Mouse (Mus musculus) forebrain, embryonic 11.5 days (tissue): ENCODE data around the gene Tex22. TPM values are rescaled to one million over a fixed set of nuclear protein-coding genes. Genes with fewer than 3 reads are reported as not detected.

ENCODE experiments used
- ATAC-seq: fragments of 200-750 bp; cut with Nextera tagmentation; replicated peaks from 2 replicates; pipeline ENCODE4 v1.8.0; 2017; ENCODE audit warnings: moderate TSS enrichment; ENCODE audit not compliant: low FRiP score
- DNase-seq: peaks from one replicate; pipeline ENCODE4 v3.0.0-alpha.2; 2017; ENCODE audit warnings: low spot score
- H3K27ac ChIP-seq: fragments of 300-500 bp; sonication (generic); 2 replicates; pipeline ENCODE4 v1.5.1; 2014; ENCODE audit warnings: low read depth, low read length
- H3K27me3 ChIP-seq: fragments of 300-500 bp; sonication (generic); 2 replicates; pipeline ENCODE4 v1.6.1; 2014; ENCODE audit warnings: mild to moderate bottlenecking, low read length, mixed read lengths; ENCODE audit not compliant: control insufficient read depth, insufficient read depth
- H3K36me3 ChIP-seq: fragments of 300-500 bp; sonication (generic); 2 replicates; pipeline ENCODE4 v1.6.1; 2014; ENCODE audit warnings: mild to moderate bottlenecking, low read length, moderate library complexity, mixed read lengths; ENCODE audit not compliant: control insufficient read depth, insufficient read depth
- H3K4me1 ChIP-seq: fragments of 300-500 bp; sonication (generic); replicated peaks from 2 replicates; pipeline ENCODE4 v1.6.1; 2014; ENCODE audit warnings: low read length, mixed read lengths; ENCODE audit not compliant: control insufficient read depth, insufficient read depth
- H3K4me2 ChIP-seq: fragments of 300-500 bp; sonication (generic); 2 replicates; pipeline ENCODE4 v1.6.1; 2014; ENCODE audit warnings: low read depth, mild to moderate bottlenecking, low read length, moderate library complexity, mixed read lengths; ENCODE audit not compliant: severe bottlenecking
- H3K4me3 ChIP-seq: fragments of 300-500 bp; sonication (generic); 2 replicates; pipeline ENCODE4 v1.5.1; 2014; ENCODE audit warnings: low read depth, low read length
- H3K9ac ChIP-seq: fragments of 300-500 bp; sonication (generic); 2 replicates; pipeline ENCODE4 v1.6.1; 2014; ENCODE audit warnings: low read length
- H3K9me3 ChIP-seq: fragments of 300-500 bp; sonication (generic); 2 replicates; pipeline ENCODE4 v1.6.1; 2016; ENCODE audit warnings: low read length, mixed read lengths; ENCODE audit not compliant: control insufficient read depth
- WGBS: fragments of 180-500 bp; shearing (Covaris S2); extraction: QIAGEN DNeasy Blood & Tissue Kit; methylation state at CpG from one replicate; pipeline ENCODE4 v1.1.7; 2014; 5-methylcytosine and 5-hydroxymethylcytosine counted together
- microRNA-seq: library from miRNA; unstranded; fragments of <30 nt; microRNA quantifications from one replicate; pipeline ENCODE4, GENCODE M21; 2016; ENCODE audit not compliant: insufficient number of aligned reads
- polyA plus RNA-seq: library from polyadenylated mRNA; unstranded; fragments of >200 nt; fragmentation: Nextera tagmentation; extraction: Ambion mirVana; gene quantifications from 2 replicates; pipeline ENCODE4 v1.2.1, GENCODE M21; 2014

Tex22 gene
- polyA plus RNA-seq, 1 experiment from 2014 or later = not detected

DNA sequence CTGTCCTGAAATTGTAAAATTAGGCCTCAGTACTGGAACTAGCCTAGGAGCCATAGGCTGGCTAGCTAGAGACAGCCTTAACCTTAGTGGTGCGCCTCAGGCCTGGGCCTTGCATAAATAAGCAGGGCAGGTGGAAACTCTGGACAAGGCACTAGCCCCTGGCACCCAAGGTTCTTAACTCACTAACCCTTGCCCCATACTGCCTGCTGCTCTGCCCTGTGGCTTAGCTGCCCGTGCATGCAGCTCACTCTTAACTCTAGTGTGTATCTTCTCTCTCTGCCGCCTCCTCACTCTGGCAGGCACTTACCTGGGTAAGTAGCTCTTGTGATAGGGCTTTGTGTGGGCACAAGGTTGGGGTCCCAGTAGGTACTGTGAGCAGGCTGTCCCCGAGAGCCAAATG, 60.2 kb downstream of the Tex22 start:
- peaks cover 34% of the 10 kb centered on the region for H3K36me3 ChIP-seq
- no peak overlapping the region for H3K4me3 ChIP-seq
- no peaks in the 10 kb centered on the region for H3K9me3 ChIP-seq
- no peak for ATAC-seq
- H3K9ac ChIP-seq = no peak overlapping the region
- peaks cover 13% of the 10 kb centered on the region for H3K4me1 ChIP-seq
- H3K4me2 ChIP-seq = no peak overlapping the region
- no peak overlapping the region for H3K27ac ChIP-seq
- no peak for DNase-seq
- H3K27me3 ChIP-seq = no peaks in the 10 kb centered on the region
- WGBS = 92% methylated on average over 4 of the region's 4 CpGs

DNA sequence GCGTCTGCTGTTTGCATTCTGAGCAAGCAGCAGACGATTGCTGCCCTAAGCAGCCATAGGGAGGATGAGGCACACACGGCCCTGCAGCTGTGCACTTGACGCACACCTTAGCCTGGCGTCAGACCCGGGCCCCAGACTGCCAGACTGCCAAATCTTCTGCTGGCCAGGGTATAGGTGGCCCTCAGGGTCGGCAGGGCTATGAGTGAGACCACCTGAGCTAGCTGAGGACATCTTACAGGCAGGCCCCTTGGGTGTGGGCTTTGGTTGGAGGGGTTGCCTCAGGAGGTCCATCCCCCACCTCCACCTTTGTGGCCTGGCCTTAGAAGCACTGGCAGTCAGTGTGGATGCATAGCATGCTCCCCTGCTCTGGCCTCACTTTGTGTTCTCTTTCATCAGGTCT, 61.1 kb downstream of the Tex22 start:
- no peaks in the 10 kb centered on the region for H3K9me3 ChIP-seq
- no peak for ATAC-seq

DNA sequence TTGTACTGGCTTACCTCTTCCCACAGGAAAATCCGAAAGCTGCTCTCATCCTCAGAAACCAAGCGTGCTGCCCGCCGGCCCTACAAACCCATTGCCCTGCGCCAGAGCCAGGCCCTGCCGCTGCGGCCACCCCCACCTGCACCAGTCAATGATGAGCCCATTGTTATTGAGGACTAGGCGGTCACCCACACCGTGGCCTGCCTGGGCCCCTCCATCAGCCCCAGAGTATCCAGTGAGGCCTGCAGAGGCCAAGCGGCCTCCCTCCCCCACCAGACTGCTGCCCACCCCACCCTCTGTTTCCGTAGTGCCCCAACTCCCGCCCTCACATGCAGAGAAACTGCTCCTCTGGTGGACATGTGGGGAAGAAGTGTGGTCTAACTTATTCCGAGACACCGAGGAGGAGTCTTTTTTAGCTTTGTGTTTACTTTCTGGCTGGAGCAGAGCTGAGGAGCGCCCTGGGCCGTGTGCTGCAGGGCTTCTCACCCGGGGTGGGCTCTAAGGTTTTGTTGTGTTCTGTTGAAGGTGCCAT, 62.3 kb downstream of the Tex22 start:
- peaks cover 21% of the 10 kb centered on the region for H3K4me1 ChIP-seq
- no peak overlapping the region for H3K9ac ChIP-seq
- no peak overlapping the region for H3K4me3 ChIP-seq
- peaks cover 34% of the 10 kb centered on the region for H3K36me3 ChIP-seq
- ATAC-seq = no peak
- no peak for DNase-seq
- no peaks in the 10 kb centered on the region for H3K9me3 ChIP-seq
- WGBS = 83% methylated on average over 17 of the region's 17 CpGs
- H3K27ac ChIP-seq = no peak overlapping the region
- no peaks in the 10 kb centered on the region; the same call in 1 of the 2 replicates for H3K27me3 ChIP-seq
- no peak overlapping the region for H3K4me2 ChIP-seq

More for the DNA sequence above, 61.1 kb downstream of the Tex22 start:
- H3K4me1 ChIP-seq = peaks cover 16% of the 10 kb centered on the region
- no peaks in the 10 kb centered on the region for H3K27me3 ChIP-seq
- H3K9ac ChIP-seq = no peak overlapping the region
- 91% methylated on average over 7 of the region's 7 CpGs for WGBS
- H3K27ac ChIP-seq = no peak overlapping the region
- DNase-seq = no peak
- no peak overlapping the region for H3K4me2 ChIP-seq
- H3K36me3 ChIP-seq = peaks cover 34% of the 10 kb centered on the region
- no peak overlapping the region for H3K4me3 ChIP-seq

DNA sequence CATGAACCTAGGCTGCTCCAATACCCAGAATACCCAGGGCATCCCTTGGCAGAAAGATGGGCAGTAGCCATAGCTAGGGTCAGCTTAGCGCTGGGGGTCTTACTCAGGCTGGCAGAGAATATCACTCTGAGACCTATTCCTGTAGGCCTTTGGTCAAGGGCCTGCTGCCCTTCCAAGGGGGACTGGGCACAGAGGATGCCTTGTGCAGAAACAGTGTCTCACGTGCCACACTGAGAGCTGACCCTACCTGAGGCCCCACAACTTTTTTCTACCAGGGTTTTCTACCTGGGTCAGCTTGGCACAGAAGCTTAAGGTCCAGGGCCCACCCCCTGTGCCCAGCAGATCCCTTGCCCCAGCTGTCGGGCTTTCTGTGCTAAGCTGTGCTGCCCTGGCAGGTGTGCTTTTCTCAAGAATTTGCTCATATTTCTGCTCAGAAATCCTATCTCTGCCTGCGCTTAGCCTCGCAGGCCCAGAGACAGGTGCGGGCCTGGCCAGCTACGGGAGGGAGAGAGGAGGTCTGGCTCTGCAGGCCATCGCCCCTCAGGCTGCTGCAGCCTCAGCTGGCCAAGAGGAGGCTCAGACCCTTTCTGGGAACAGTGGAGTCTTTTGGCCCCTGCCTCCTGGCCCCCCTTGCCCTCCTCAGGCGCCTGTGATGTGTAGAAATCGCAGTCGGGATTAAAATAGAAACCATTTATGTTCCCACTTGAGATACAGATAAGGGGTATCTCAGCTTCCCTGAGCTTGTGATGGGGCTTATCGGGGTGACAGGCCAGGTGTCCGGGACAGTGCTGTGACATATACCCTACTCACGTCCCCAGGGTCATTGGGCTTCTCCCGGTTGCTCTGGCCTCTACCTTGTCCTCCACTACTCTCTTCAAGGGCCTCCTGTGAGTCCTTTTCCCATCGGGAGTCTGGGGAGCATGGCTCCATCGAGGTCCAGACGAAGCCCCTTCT, 63.2 kb downstream of the Tex22 start:
- Histone ChIP-seq H3K4me3 (no peak overlapping the region), H3K9me3 (no peaks in the 10 kb centered on the region), H3K27ac (no peak overlapping the region), H3K36me3 (peaks cover 24% of the 10 kb centered on the region), H3K27me3 (no peaks in the 10 kb centered on the region; the same call in none of the 2 replicates), H3K9ac (no peak overlapping the region), H3K4me1 (peaks cover 30% of the 10 kb centered on the region), H3K4me2 (no peak overlapping the region)
- WGBS = 89% methylated on average over 18 of the region's 18 CpGs
- no peak for DNase-seq
- no peak for ATAC-seq

DNA sequence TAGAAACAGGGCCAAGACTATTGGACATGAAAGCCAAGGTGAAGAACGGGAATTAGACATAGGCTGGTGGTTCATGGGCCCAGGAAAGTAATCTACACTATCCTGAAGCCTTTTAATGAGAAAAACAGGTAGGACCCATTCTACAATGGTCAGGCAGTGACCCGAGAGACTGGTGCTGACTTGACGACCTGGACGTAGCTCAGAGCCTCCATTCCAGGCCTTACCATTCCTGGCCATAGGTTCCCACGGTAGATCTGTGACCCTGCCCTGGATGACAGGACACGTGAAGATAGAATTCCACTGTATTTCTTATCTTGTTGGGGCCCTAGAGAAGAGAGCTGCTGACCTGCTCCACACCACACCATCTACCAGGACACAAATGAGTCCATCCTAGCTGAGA, 64.0 kb downstream of the Tex22 start:
- no peaks in the 10 kb centered on the region; the same call in none of the 2 replicates for H3K27me3 ChIP-seq
- H3K27ac ChIP-seq = no peak overlapping the region
- 83% methylated on average over 6 of the region's 6 CpGs for WGBS
- ATAC-seq (no peak), DNase-seq (no peak)
- no peak overlapping the region; the same call in 1 of the 2 replicates for H3K9ac ChIP-seq
- peaks cover 34% of the 10 kb centered on the region for H3K4me1 ChIP-seq
- H3K36me3 ChIP-seq = peaks cover 21% of the 10 kb centered on the region
- no peak overlapping the region for H3K4me2 ChIP-seq
- no peaks in the 10 kb centered on the region for H3K9me3 ChIP-seq
- H3K4me3 ChIP-seq = no peak overlapping the region

Small RNA genes within 50 kb of the gene (microRNA-seq; reads per million reads assigned to microRNA genes)
- gene Gm44471 = not detected

Other genes with a start within 250 kb of the Tex22 start
- 170 and 180 TPM in 2 replicates for gene Cdca4, start 245.1 kb upstream of the Tex22 start, polyA plus RNA-seq
- not detected in 2 replicates for gene Gpr132, start 206.3 kb upstream of the Tex22 start, polyA plus RNA-seq
- gene Jag2, start 144.7 kb upstream of the Tex22 start, polyA plus RNA-seq = 3.2 and 4.3 TPM in 2 replicates
- gene Nudt14, start 132.4 kb upstream of the Tex22 start, polyA plus RNA-seq = 57.6 and 59.2 TPM in 2 replicates
- 26.7 and 27.8 TPM in 2 replicates for gene Btbd6, start 98.0 kb upstream of the Tex22 start, polyA plus RNA-seq
- gene Brf1, start 73.8 kb upstream of the Tex22 start, polyA plus RNA-seq = 67.3 and 70.8 TPM in 2 replicates
- gene Pacs2, start 60.0 kb upstream of the Tex22 start, polyA plus RNA-seq = 24.7 and 25.6 TPM in 2 replicates
- 25.3 and 27.7 TPM in 2 replicates for gene Mta1, start 23.8 kb downstream of the Tex22 start, polyA plus RNA-seq
- 186 and 217 TPM in 2 replicates for gene Crip2, start 65.7 kb downstream of the Tex22 start, polyA plus RNA-seq
- gene Crip1, start 71.8 kb downstream of the Tex22 start, polyA plus RNA-seq = 61.3 and 66.5 TPM in 2 replicates
- gene Tedc1, start 81.9 kb downstream of the Tex22 start, polyA plus RNA-seq = 57.2 and 58.2 TPM in 2 replicates
- gene Tmem121, start 111.4 kb downstream of the Tex22 start, polyA plus RNA-seq = 17.0 and 20.3 TPM in 2 replicates